Mouse (Mus musculus) C2C12 (cell line): ENCODE data around the gene Wipf2.

Source experiments
- CTCF ChIP-seq: IDR thresholded peaks from one replicate; pipeline ENCODE4 v1.5.1; 2011; ENCODE audit not compliant: control insufficient read depth, insufficient read depth, insufficient read length
- MAX ChIP-seq: IDR thresholded peaks from one replicate; pipeline ENCODE4 v1.6.1; 2011; ENCODE audit warnings: mild to moderate bottlenecking, control low read depth
- MYOD1 ChIP-seq: IDR thresholded peaks from one replicate; pipeline ENCODE4 v1.6.1; 2011; ENCODE audit warnings: low read depth; ENCODE audit not compliant: control insufficient read depth, insufficient read length
- MYOG ChIP-seq: IDR thresholded peaks from one replicate; pipeline ENCODE4 v1.6.1; 2011; ENCODE audit not compliant: control insufficient read depth, insufficient read length; ENCODE audit errors: extremely low read depth

DNA sequence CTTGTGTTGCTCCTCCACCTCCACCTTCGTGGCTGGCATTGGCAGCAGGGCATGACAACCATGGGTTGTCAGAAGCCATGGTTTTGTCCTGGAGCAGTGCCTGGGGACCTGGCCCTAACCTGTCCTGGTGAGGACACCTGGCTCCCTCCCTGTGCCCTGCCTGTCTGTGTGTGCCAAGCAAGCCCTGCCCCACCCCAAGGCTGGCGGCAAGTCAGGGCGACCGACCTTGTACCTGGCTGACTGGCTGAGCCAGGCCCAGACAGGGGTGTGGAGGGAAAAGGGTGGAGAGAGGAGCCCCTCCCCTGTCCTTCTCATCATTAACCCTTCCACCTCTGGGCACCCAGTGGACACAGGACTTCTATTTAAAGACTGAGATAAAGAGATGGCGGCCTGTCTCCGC is 24.0 kb upstream of the Wipf2 start:
- TF ChIP-seq CTCF, result no peak
- no peak for TF ChIP-seq MAX
- TF ChIP-seq MYOG, result no peak
- no peak for TF ChIP-seq MYOD1
